Mouse (Mus musculus): Measurements from ENCODE around the gene Cct8l1. TPM values are rescaled to one million over a fixed set of nuclear protein-coding genes. Genes with fewer than 3 reads are reported as not detected.

The Cct8l1 gene
- total RNA-seq, 2 experiments from 2014 or later, result 0.17 TPM; not detected in 1

- no peak for DNase-seq
Measured at GRCm38 (mm10) chr5:25530629-25531028, 14.8 kb downstream of the Cct8l1 start.

- DNase-seq, result peak in 1 of 2 experiments; percentile 29
Measured at GRCm38 (mm10) chr5:25532256-25533147, 16.6 kb downstream of the Cct8l1 start.

- no peak for DNase-seq
Measured at GRCm38 (mm10) chr5:25533298-25533697, 17.4 kb downstream of the Cct8l1 start.

GRCm38 (mm10) chr5:25535566-25535965, 19.7 kb downstream of the Cct8l1 start:
- no peak for DNase-seq

GRCm38 (mm10) chr5:25536451-25536850, 20.6 kb downstream of the Cct8l1 start:
- DNase-seq, result no peak

- DNase-seq, result peak in 1 of 2 experiments; percentile 7
Measured at GRCm38 (mm10) chr5:25536921-25537409, 21.1 kb downstream of the Cct8l1 start.

- no peak for DNase-seq
Measured at GRCm38 (mm10) chr5:25540412-25540811, 24.5 kb downstream of the Cct8l1 start.

- no peak for DNase-seq
Measured at GRCm38 (mm10) chr5:25540921-25541320, 25.1 kb downstream of the Cct8l1 start.

GRCm38 (mm10) chr5:25541661-25542060, 25.8 kb downstream of the Cct8l1 start:
- no peak for DNase-seq

- peak; percentile 17 to 38 for DNase-seq
Measured at GRCm38 (mm10) chr5:25544061-25544460, 28.2 kb downstream of the Cct8l1 start.

- DNase-seq, result no peak
Measured at GRCm38 (mm10) chr5:25544566-25544965, 28.7 kb downstream of the Cct8l1 start.

GRCm38 (mm10) chr5:25546912-25547311, 31.0 kb downstream of the Cct8l1 start:
- no peak for DNase-seq

GRCm38 (mm10) chr5:25550912-25551311, 35.0 kb downstream of the Cct8l1 start:
- DNase-seq, result no peak

GRCm38 (mm10) chr5:25554210-25554609, 38.3 kb downstream of the Cct8l1 start:
- no peak for DNase-seq

- DNase-seq, result no peak
Measured at GRCm38 (mm10) chr5:25554689-25555088, 38.8 kb downstream of the Cct8l1 start.

GRCm38 (mm10) chr5:25555684-25556083, 39.8 kb downstream of the Cct8l1 start:
- DNase-seq, result no peak

- DNase-seq, result no peak
Measured at GRCm38 (mm10) chr5:25556363-25556762, 40.5 kb downstream of the Cct8l1 start.

Other genes starting within 250 kb of the Cct8l1 start
- gene Kmt2c, start 17.3 kb upstream of the Cct8l1 start, total RNA-seq (2021), result 10 to 100 TPM; 59.1 to 62.6 TPM
- gene Xrcc2, start 189.8 kb downstream of the Cct8l1 start, total RNA-seq (2021), result 1 to 10 TPM; 3.4 to 5.0 TPM
- 10 to 100 TPM in 1 of 2 experiments, 1 to 10 TPM in 1; 8.4 to 10.3 TPM for gene Actr3b, start 243.9 kb downstream of the Cct8l1 start, total RNA-seq (2021)